Mouse (Mus musculus) thymus, postnatal 4 days (tissue): Measurements from ENCODE around the gene Gm4177.
"Not testable (repeated sequence)": the region's sequence is repeated elsewhere in the genome, so short reads cannot be mapped to it uniquely, and the experiment has no call there.

Experiments
- DNase-seq: peaks from one replicate; pipeline ENCODE4 v3.0.0; 2021

The Gm4177 gene

DNA sequence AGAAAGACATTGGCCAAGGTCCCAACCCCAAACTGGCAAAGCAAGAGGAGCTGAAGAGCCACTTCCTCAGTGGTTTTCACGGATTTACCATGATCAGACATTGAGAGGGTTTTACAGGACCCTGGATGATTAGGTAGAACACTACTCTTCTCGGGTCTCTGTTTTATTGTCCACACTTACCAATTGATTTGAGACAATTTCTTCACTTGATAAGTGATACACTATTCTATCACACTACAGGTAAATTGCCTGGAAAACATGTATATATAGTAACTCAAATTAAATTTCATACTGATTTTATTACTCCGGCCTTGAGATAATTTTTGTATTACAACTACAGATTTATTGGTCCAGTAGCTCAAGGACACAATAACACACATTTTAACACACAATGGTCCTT, at the start of gene Gm4177:
Gene Gm4177 (minus strand): TSS at position 101 of the 400 bp plus-strand sequence.
- not testable (repeated sequence) for DNase-seq

DNA sequence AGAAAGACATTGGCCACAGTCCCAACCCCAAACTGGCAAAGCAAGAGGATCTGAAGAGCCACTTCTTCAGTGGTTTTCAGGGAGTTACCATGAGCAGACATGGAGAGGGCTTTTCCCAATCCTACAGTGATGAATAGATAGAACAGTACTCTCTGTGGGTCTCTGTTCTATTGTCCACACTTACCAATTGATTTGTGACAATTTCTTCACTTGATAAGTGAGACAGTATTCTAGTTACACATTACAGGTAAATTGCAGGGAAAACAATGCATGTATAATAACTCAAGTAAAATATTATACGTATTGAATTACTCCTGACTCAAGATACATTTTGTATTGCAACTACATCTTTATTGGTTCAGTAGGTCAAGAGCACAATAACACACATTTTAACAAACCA, 47.6 kb upstream of the Gm4177 start, which contains the start of gene Gm5725:
Gene Gm5725 (minus strand): TSS at position 101 of the 400 bp plus-strand sequence.
- DNase-seq: not testable (repeated sequence)

DNA sequence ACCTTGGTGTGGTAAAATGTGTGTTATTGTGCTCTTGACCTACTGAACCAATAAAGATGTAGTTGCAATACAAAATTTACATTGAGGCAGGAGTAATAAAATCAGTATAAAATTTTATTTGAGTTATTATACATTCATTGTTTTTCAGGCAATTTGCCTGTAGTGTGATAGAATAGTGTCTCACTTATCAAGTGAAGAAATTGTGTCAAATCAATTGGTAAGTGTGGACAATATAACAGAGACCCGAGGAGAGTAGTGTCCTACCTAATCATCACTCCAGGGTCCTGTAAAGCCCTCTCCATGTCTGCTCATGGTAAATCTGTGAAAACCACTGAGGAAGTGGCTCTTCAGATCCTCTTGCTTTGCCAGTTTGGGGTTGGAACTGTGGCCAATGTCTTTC, 35.5 kb upstream of the Gm4177 start, which contains the start of gene Vmn1r135:
Gene Vmn1r135 (plus strand): TSS at position 301 of the 400 bp plus-strand sequence.
- DNase-seq: not testable (repeated sequence)

DNA sequence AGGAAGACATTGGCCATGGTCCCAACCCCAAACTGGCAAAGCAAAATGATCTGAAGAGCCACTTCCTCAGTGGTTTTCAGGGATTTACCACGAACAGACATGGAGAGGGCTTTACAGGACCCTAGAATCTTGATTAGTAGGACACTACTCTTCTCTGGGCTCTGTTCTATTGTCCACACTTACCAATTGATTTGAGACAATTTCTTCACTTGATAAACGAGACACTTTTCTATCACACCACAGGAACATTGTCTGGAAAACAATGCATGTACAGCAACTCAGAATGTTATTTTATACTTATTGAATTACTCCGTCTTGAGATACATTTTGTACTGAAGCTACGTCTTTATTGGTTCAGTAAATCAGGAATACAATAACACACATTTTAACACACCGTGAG, 35.2 kb downstream of the Gm4177 start, which contains the start of gene Gm4175:
Gene Gm4175 (minus strand): TSS at position 101 of the 400 bp plus-strand sequence.
- DNase-seq: not testable (repeated sequence)
